Mouse (Mus musculus): ENCODE measurements around the gene Egfl8. TPM values are rescaled to one million over a fixed set of nuclear protein-coding genes. Genes with fewer than 3 reads are reported as not detected.

Egfl8 gene
- total and polyA plus RNA-seq, 2 experiments: 0.37 to 1.2 TPM

DNA sequence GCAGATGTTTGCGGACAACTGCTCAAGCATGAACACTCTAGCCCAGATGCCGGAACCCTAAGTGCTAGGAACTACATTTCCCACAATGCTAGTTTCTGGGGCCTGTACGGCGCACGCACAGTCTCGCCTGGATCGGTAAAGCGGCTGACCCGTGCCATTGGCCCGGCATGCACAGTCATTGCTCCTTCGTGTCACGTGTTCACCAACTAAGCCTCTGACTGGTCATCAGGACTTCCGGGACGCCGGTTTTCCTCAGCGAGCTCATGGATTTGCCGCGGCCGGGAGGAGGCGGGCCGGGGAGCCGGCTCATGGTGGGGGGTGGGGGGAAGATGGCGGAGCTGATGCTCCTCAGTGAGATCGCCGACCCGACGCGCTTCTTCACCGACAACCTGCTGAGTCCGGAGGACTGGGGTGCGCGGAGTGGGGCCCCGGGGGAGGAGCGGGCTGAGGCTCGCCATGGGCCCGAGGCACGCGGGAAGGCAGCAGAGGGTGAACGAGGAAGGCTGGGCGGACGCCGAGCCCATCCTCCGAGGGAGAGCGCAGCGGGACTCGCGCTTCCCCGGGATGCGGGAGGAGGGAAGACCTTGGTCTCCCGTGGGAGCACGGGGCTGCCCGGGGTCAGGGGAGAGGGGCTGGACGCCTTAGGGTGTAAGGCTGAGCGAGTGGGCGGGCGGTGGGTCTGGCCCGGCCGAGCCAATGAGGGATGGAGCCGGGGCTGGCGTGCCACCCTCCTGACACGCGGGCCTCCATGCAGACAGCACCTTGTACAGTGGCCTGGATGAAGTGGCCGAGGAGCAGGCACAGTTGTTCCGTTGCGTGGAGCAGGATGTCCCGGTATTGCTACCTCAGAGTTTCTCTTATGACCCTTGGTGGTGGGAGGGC lies 31.4 kb upstream of the Egfl8 start, which contains the start of gene Atf6b:
Gene Atf6b (plus strand): TSS at position 241 of the 882 bp plus-strand sequence.
- Histone ChIP-seq H3K4me3 (ENCODE audit: insufficient read depth, low read depth, low read length) (peak within 1 kb of the TSS; percentile 79), H3K27me3 (ENCODE audit: control insufficient read depth, insufficient read depth, low read length) (no peaks in the 10 kb centered on the region), H3K4me1 (ENCODE audit: control insufficient read depth, insufficient read depth, low read length) (peaks cover 12% of the 10 kb centered on the region), H3K36me3 (ENCODE audit: control insufficient read depth, insufficient read depth, low read length) (no peaks in the 10 kb centered on the region), H3K27ac (replicated peaks; ENCODE audit: insufficient read depth, low read depth, low read length) (peak within 1 kb of the TSS; percentile 61), H3K9ac (ENCODE audit: low read depth, low read length) (peak within 1 kb of the TSS; percentile 72), H3K79me2 (ENCODE audit: control insufficient read depth, insufficient read depth, low read length) (no peaks in the 10 kb centered on the region; the same call in 1 of the 2 replicates)
- peak; percentile 97 for DNase-seq (ENCODE audit: extremely low read depth, low read depth, low spot score)
- WGBS: under 1% methylated on average over 65 of the region's 66 CpGs
- no peak for TF ChIP-seq CTCF (IDR thresholded peaks at IDR 0.05; ENCODE audit: low read depth, low read length)
- 0 out of 2 replicates have a peak, but pooled peaks have one; percentile 46 for TF ChIP-seq POLR2A (IDR thresholded peaks at IDR 0.05; ENCODE audit: extremely low read depth, insufficient read depth, low read length)

DNA sequence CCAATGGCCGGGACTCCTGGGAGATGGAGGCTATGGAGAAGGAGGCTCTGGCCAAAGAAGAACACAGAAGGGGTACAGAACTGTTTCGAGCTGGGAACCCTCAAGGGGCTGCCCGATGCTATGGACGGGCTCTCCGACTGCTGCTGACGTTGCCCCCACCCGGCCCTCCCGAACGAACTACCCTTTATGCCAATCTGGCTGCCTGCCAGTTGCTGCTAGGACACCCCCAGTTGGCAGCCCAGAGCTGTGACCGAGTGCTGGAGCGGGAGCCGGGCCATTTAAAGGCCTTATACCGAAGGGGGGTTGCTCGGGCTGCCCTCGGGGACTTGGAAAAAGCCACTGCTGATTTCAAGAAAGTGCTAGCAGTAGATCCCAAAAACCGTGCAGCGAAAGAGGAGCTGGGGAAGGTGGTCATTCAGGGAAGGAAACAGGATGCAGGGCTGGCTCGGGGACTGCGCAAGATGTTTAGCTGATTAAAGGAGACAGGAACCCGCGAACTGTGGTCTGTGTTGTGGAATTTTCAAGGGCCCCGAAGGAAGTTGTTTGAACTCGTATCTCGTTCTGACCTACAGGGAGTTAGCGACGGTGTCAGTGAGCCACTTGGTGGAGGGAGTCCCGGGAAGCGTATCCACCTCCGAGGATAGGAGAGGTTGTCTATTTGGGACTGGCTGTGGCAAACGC lies 30.2 kb upstream of the Egfl8 start:
- H3K79me2 ChIP-seq (ENCODE audit: control insufficient read depth, insufficient read depth, low read length): no peaks in the 10 kb centered on the region; the same call in 1 of the 2 replicates
- H3K36me3 ChIP-seq (ENCODE audit: control insufficient read depth, insufficient read depth, low read length): no peaks in the 10 kb centered on the region
- no peak for DNase-seq (ENCODE audit: extremely low read depth, low read depth, low spot score)
- WGBS: 80% methylated on average over 30 of the region's 30 CpGs
- no peak for TF ChIP-seq POLR2A (IDR thresholded peaks at IDR 0.05; ENCODE audit: extremely low read depth, insufficient read depth, low read length)
- TF ChIP-seq CTCF (IDR thresholded peaks at IDR 0.05; ENCODE audit: low read depth, low read length): no peak
- H3K4me3 ChIP-seq (ENCODE audit: insufficient read depth, low read depth, low read length): no peak overlapping the region
- H3K9ac ChIP-seq (ENCODE audit: low read depth, low read length): no peak overlapping the region
- no peak overlapping the region for H3K27ac ChIP-seq (replicated peaks; ENCODE audit: insufficient read depth, low read depth, low read length)
- no peaks in the 10 kb centered on the region for H3K27me3 ChIP-seq (ENCODE audit: control insufficient read depth, insufficient read depth, low read length)
- H3K4me1 ChIP-seq (ENCODE audit: control insufficient read depth, insufficient read depth, low read length): peaks cover 12% of the 10 kb centered on the region

- H3K4me3 ChIP-seq (ENCODE audit: insufficient read depth, low read depth, low read length): peak overlapping the region; percentile 58
- no peaks in the 10 kb centered on the region for H3K36me3 ChIP-seq (ENCODE audit: control insufficient read depth, insufficient read depth, low read length)
- H3K27ac ChIP-seq (replicated peaks; ENCODE audit: insufficient read depth, low read depth, low read length): 0 out of 2 replicates have a peak overlapping the region, but pooled peaks have one; percentile 18
- 45% methylated on average over 10 of the region's 10 CpGs for WGBS
- no peak for DNase-seq (ENCODE audit: extremely low read depth, low read depth, low spot score)
- TF ChIP-seq CTCF (IDR thresholded peaks at IDR 0.05; ENCODE audit: low read depth, low read length): no peak
- TF ChIP-seq POLR2A (IDR thresholded peaks at IDR 0.05; ENCODE audit: extremely low read depth, insufficient read depth, low read length): no peak
- no peaks in the 10 kb centered on the region; the same call in 1 of the 2 replicates for H3K79me2 ChIP-seq (ENCODE audit: control insufficient read depth, insufficient read depth, low read length)
- peak overlapping the region; percentile 35; the same call in 1 of the 2 replicates for H3K9ac ChIP-seq (ENCODE audit: low read depth, low read length)
- H3K4me1 ChIP-seq (ENCODE audit: control insufficient read depth, insufficient read depth, low read length): peaks cover 12% of the 10 kb centered on the region
- no peaks in the 10 kb centered on the region for H3K27me3 ChIP-seq (ENCODE audit: control insufficient read depth, insufficient read depth, low read length)
Observed at GRCm38 (mm10) chr17:34645256-34645829, 29.6 kb upstream of the Egfl8 start.

GRCm38 (mm10) chr17:34644608-34645007 lies 28.8 kb upstream of the Egfl8 start, which contains the start of gene Fkbpl:
Gene Fkbpl, plus strand, starts transcription at chr17:34644764.
- Histone ChIP-seq H3K36me3 (ENCODE audit: control insufficient read depth, insufficient read depth, low read length) (no peaks in the 10 kb centered on the region), H3K27ac (replicated peaks; ENCODE audit: insufficient read depth, low read depth, low read length) (peak within 1 kb of the TSS; percentile 57), H3K27me3 (ENCODE audit: control insufficient read depth, insufficient read depth, low read length) (no peaks in the 10 kb centered on the region), H3K79me2 (ENCODE audit: control insufficient read depth, insufficient read depth, low read length) (no peaks in the 10 kb centered on the region; the same call in 1 of the 2 replicates), H3K9ac (ENCODE audit: low read depth, low read length) (peak within 1 kb of the TSS; percentile 77), H3K4me1 (ENCODE audit: control insufficient read depth, insufficient read depth, low read length) (peaks cover 12% of the 10 kb centered on the region), H3K4me3 (ENCODE audit: insufficient read depth, low read depth, low read length) (peak within 1 kb of the TSS; percentile 58)
- peak; percentile 92 for DNase-seq (ENCODE audit: extremely low read depth, low read depth, low spot score)
- TF ChIP-seq POLR2A (IDR thresholded peaks at IDR 0.05; ENCODE audit: extremely low read depth, insufficient read depth, low read length) (peak; percentile 47; the same call in 1 of the 2 replicates), CTCF (IDR thresholded peaks at IDR 0.05; ENCODE audit: low read depth, low read length) (no peak)
- WGBS: under 1% methylated on average over 16 of the region's 16 CpGs

GRCm38 (mm10) chr17:34643944-34644343 lies 28.2 kb upstream of the Egfl8 start:
- DNase-seq (ENCODE audit: extremely low read depth, low read depth, low spot score): no peak
- Histone ChIP-seq H3K4me1 (ENCODE audit: control insufficient read depth, insufficient read depth, low read length) (peaks cover 12% of the 10 kb centered on the region), H3K9ac (ENCODE audit: low read depth, low read length) (no peak overlapping the region), H3K27ac (replicated peaks; ENCODE audit: insufficient read depth, low read depth, low read length) (no peak overlapping the region), H3K36me3 (ENCODE audit: control insufficient read depth, insufficient read depth, low read length) (no peaks in the 10 kb centered on the region), H3K79me2 (ENCODE audit: control insufficient read depth, insufficient read depth, low read length) (no peaks in the 10 kb centered on the region; the same call in 1 of the 2 replicates), H3K27me3 (ENCODE audit: control insufficient read depth, insufficient read depth, low read length) (no peaks in the 10 kb centered on the region), H3K4me3 (ENCODE audit: insufficient read depth, low read depth, low read length) (no peak overlapping the region)
- TF ChIP-seq CTCF (IDR thresholded peaks at IDR 0.05; ENCODE audit: low read depth, low read length): no peak
- TF ChIP-seq POLR2A (IDR thresholded peaks at IDR 0.05; ENCODE audit: extremely low read depth, insufficient read depth, low read length): no peak
- WGBS: 60% methylated on average over 10 of the region's 10 CpGs

Measured in liver, adult 2 months (tissue).